Mouse (Mus musculus) left cerebral cortex, postnatal 10 days (tissue): ENCODE results near the gene Map4k3. TPM values are rescaled to one million over a fixed set of nuclear protein-coding genes. Genes with fewer than 3 reads are reported as not detected.

Experiments
- DNase-seq, 2 experiments: peaks; one replicate each; pipeline ENCODE4 v3.0.0; 2021 to 2022; ENCODE audit warnings: low spot score in 2 of 2, mixed read lengths in 1 of 2; ENCODE audit errors: extremely low spot score in 1 of 2
- intact Hi-C: fragments of 180-260 bp; cut with DNase I; formaldehyde crosslinking; loops from one replicate; pipeline ENCODE4 v1.15.1; 2025
- total RNA-seq, 2 experiments: library from RNA; stranded (reverse); gene quantifications; 2 replicates each; pipeline ENCODE4 v1.2.3; 2021

Gene Map4k3
- total RNA-seq, 2 experiments from 2014 or later = 56.1 to 57.6 TPM

DNA sequence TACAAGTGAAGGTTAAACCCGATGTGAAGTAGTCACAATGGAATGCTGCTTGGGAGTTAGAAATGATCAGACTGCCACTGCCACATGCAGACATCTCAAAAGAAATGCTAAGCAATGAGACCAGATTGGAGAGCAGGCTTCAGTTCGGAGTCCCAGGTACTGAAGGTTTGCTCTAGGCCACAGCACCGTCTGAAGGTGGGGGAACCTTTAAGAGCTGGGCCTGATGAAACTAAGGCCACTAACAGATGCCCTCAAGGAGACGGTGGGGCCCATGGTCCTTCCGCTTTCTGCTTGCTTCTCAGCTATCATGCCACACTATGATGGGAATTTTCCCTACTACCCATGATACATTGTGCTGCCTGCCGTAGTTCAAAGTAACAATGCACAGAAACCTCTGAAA is 32.1 kb downstream of the Map4k3 start:
- no peak for DNase-seq
- intact Hi-C loops = no loop called here

DNA sequence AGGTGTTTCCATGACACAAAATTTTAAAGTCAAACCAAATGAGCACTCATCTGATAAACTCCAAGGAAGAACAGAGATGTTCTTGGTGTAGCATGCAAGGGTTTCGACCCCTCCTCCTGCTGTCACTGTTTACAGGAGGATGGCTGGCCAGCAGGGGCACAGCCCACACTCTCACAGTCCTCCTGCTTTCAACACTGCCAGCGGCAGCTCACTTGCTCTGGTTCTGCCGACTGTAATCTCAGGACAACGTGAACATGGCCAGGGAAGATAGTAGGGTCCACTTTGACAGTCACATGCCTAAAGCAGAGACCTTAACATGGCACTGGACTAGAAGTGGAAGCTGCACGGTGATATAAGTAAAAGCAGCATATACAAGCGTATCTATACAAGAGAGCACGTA is 34.6 kb downstream of the Map4k3 start:
- no peak for DNase-seq
- intact Hi-C loops = no loop called here

GRCm38 (mm10) chr17:80692183-80692582 is 36.1 kb downstream of the Map4k3 start:
- intact Hi-C loops = no loop called here
- no peak for DNase-seq

DNA sequence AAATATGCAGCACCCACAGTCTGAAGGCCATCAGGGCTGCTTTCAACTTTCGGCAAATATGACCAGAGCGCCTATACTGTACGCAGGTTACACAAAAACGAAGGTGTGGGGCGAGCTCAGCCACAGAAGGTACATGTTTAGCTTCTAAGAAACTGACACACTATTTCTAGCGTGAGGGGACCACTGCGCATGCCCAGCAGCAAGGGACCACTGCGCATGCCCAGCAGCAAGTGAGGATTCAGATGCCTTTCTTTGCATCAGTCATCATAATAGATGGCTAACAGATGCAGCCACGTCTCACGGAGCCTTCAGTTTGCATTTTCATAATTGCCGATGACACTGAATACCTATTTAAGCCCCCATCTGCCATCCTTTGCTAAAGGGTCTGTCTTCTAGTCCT is 39.6 kb downstream of the Map4k3 start:
- intact Hi-C loops = no loop called here
- no peak for DNase-seq

GRCm38 (mm10) chr17:80686066-80686465 is 42.2 kb downstream of the Map4k3 start:
- no peak for DNase-seq
- intact Hi-C loops = no loop called here

DNA sequence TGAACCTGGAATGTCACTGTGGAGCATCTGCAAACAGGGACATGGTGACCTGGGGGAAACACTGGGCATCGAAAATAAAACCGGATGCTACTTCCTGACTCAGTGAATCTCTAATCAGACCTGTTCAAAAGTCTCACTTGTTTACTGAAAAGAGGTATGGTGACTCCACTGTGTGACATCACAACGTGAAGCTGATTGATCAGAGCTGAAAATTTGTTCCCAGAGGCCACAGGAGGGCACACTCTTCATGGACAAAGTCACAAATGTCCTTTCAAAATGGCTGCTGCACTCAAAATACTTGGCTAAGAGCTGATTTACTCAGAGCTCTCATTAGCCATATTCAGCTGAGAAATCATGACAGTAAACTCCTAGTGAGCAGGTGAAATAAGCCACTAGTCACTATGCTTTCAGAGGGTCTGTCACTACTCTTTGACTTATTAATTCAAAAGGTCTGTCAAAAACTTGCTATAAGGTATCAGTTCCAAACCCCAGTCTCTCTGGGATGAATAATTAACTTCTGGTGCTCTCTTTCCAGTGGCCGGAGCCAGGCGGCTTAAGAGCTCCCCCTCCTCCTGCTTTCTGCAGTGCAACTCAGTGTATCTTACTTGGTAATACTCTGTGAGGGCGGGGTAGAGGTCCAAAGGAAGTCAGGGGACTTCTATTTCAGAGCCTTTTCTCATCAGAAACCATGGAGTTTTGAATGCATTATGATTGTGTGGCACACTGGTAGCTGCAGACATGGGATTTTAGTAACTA is 44.3 kb downstream of the Map4k3 start:
- intact Hi-C loops = no loop called here
- DNase-seq = no peak

- intact Hi-C loops = no loop called here
- no peak for DNase-seq
Measured at GRCm38 (mm10) chr17:80683041-80683440, 45.2 kb downstream of the Map4k3 start.

DNA sequence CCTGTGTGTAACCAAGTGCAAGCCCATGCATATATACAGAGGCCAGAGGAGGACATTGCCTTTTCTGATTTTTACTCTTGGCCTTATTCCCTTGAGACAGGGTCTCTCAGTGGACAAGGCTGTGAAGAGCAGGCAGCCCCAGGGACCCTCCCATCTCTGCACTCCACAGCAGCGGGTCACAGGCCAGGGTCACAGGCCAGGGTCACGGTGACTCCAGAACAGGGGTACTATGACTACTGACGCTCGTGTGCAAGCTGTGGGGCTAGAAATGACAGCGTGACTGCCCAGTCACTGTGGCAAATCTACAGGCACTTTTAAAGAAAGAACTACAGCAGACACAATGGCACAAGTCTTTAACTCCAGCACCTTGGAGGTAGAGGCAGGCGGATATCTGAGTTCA is 50.1 kb downstream of the Map4k3 start:
- intact Hi-C loops = no loop called here
- DNase-seq = no peak

GRCm38 (mm10) chr17:80676859-80677535 is 51.3 kb downstream of the Map4k3 start:
- intact Hi-C loops = no loop called here
- no peak for DNase-seq

GRCm38 (mm10) chr17:80676211-80676610 is 52.1 kb downstream of the Map4k3 start:
- no peak for DNase-seq
- intact Hi-C loops = no loop called here

GRCm38 (mm10) chr17:80670395-80670794 is 57.9 kb downstream of the Map4k3 start:
- intact Hi-C loops = no loop called here
- DNase-seq = no peak

DNA sequence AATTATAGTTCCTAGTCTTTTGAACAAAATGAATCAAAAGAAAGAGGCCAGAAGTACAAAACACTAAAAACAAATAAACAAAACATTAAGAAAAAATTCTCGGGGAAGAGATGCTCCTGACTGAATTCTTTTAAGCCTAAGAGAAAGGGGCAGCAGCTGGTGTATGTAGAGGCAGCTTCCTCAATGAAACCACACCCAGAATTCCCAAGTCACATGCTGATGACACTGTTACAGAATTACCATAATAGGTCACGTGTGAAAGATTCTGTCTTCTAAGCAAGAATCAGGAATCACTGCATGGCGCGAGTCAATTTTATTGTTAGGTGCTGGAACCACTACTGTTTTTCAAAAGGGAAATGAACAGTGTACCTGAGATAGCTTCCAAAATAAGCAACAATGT is 64.7 kb downstream of the Map4k3 start:
- intact Hi-C loops = no loop called here
- DNase-seq = no peak

DNA sequence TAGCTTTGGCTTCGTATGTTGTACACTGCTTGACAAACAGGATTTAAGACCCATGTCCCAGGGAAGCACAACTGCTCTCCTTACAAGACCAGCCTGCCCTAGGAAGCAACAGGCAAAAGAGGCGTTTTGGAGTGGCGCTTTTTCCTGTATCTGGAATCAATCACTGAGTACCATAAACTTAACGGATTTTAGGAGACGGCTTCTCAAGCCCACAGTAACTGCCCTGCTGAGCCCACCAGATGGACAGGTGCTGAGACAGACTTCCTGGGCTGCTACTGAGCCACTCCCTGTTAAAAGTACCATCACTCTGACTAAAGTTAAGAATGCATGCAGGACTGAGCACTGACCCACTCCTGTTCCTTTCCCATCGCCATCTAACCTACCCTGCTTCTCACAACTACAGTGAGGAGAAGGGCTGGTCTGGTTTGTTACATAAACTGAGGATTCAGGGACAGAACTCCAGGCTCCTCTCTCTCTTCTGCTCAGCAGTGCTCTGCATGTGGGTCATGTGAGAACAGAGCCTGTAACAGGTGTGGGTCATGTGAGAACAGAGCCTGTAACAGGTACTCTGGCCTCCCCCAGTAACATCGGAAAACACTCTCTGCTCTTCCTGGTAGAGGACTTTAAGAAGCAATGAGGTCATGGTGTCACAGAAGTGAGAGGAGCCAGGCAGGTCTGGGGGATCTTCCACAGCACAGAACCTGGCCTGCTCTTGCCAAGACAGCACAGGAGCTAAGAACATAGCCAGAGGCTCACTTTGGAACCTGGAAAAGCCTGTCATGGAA is 65.3 kb downstream of the Map4k3 start:
- no peak for DNase-seq
- intact Hi-C loops = no loop called here

DNA sequence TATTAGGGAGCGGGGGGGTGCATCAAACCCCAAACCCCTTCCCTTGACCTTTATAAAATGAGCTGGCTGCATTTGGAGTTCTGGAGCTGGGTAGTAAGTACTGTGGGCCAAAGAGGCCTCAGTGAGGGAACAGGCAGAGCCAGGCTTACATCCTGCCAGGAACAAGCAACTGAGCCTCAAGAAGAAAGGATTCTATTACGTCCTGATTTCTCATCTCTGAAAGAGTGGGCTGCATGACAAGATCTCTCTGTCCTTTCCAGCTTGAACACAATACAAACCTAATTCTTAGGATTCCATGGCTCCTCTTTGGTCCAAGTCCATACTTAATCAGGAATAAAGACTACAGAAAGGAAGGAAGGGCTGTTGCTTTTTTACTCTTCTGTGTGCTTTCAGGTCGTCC is 66.4 kb downstream of the Map4k3 start:
- DNase-seq = no peak
- intact Hi-C loops = no loop called here

- DNase-seq = no peak
- intact Hi-C loops = no loop called here
Measured at GRCm38 (mm10) chr17:80660707-80661380, 67.4 kb downstream of the Map4k3 start.

GRCm38 (mm10) chr17:80660234-80660633 is 68.1 kb downstream of the Map4k3 start:
- intact Hi-C loops = no loop called here
- no peak for DNase-seq

DNA sequence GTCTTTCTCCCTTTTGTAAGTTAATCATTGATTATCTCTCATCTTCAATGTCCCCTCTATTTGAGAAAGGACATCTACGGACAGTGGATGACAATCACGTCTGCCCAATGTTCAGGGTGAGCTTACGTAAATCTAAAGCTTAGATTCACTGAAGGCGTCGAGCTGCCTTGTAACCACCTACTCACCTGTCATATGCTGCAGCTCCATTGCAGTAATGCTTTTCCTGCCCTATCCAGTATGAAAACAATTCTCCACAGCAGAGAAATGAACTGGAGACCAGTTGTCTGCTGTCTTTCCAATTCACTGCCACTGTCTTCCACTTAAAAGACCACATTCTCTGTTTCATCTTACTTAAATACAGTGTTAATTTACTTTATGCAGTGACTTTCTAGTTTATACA is 68.5 kb downstream of the Map4k3 start:
- intact Hi-C loops = no loop called here
- DNase-seq = no peak

DNA sequence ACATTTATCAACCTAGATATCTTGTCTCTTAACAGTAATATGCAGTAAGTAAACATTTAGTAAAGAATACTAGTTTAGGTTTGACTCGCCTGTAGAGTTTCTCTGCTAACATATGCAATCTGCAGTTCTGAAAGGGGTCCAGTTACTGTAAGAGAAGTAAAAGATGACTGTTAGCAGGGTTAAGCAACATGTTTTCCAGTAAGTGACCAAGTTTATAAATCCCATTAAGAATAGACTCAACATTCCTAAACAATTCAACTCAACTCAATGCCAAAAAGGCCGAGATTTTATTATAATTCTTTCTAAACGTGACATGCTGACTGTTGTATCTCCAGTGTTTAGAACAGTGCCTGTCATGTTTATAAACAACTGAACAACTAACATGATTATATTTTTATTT is 74.0 kb downstream of the Map4k3 start:
- DNase-seq = no peak
- intact Hi-C loops = no loop called here

DNA sequence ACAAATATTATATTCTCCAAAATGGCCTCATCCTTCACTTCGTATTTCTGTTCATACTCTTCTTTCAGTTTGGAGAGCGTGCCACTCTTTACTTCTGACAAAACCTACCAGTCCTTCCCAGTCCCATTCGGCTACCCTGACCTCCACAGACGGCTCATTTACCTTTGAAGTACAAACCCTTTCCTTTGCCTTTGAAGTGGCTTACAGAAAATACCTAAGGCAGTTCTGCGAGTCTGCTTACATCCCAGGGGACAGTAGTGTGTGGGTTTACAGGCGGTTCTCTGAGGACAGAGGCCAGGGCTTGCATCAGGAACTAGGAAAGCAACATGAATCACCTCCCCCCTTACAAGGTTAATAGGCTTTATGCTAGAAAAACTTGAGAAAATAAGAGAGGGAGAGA is 75.5 kb downstream of the Map4k3 start:
- no peak for DNase-seq
- intact Hi-C loops = no loop called here
